Mouse (Mus musculus) liver, embryonic 16.5 days (tissue): ENCODE measurements around the gene Ogg1. TPM values are rescaled to one million over a fixed set of nuclear protein-coding genes. Genes with fewer than 3 reads are reported as not detected.

Experiments
- ATAC-seq: fragments of 200-750 bp; cut with Nextera tagmentation; 2 replicates; pipeline ENCODE4 v1.8.0; 2017; ENCODE audit warnings: low read depth, mild to moderate bottlenecking, moderate number of reproducible peaks, moderate library complexity
- H3K27ac ChIP-seq: fragments of 300-500 bp; sonication (generic); 2 replicates; pipeline ENCODE4 v1.5.1; 2014; ENCODE audit warnings: mild to moderate bottlenecking, low read length
- H3K27me3 ChIP-seq: fragments of 300-500 bp; sonication (generic); 2 replicates; pipeline ENCODE4 v1.6.1; 2014; ENCODE audit warnings: low read depth, low read length, mixed read lengths; ENCODE audit not compliant: control insufficient read depth, insufficient read depth
- H3K36me3 ChIP-seq: fragments of 300-500 bp; sonication (generic); 2 replicates; pipeline ENCODE4 v1.6.1; 2014; ENCODE audit warnings: mild to moderate bottlenecking; ENCODE audit not compliant: control insufficient read depth, insufficient read depth
- H3K4me1 ChIP-seq: fragments of 300-500 bp; sonication (generic); 2 replicates; pipeline ENCODE4 v1.6.1; 2014; ENCODE audit warnings: low read depth, low read length, mixed read lengths; ENCODE audit not compliant: control insufficient read depth
- H3K4me2 ChIP-seq: fragments of 300-500 bp; sonication (generic); 2 replicates; pipeline ENCODE4 v1.6.1; 2014; ENCODE audit warnings: low read depth, low read length, mixed read lengths
- H3K4me3 ChIP-seq: fragments of 300-500 bp; sonication (generic); 2 replicates; pipeline ENCODE4 v1.5.1; 2014; ENCODE audit warnings: low read depth, mild to moderate bottlenecking, low read length
- H3K9ac ChIP-seq: fragments of 300-500 bp; sonication (generic); 2 replicates; pipeline ENCODE4 v1.6.1; 2014; ENCODE audit warnings: low read depth, low read length
- H3K9me3 ChIP-seq: fragments of 300-500 bp; sonication (generic); replicated peaks from 2 replicates; pipeline ENCODE4 v1.6.1; 2016; ENCODE audit warnings: low read length; ENCODE audit not compliant: control insufficient read depth
- WGBS: fragments of 180-500 bp; shearing (Covaris S2); extraction: QIAGEN DNeasy Blood & Tissue Kit; methylation state at CpG from one replicate; pipeline ENCODE4 v1.1.7; 2014; ENCODE audit not compliant: insufficient replicate concordance; 5-methylcytosine and 5-hydroxymethylcytosine counted together
- polyA plus RNA-seq: library from polyadenylated mRNA; unstranded; fragments of >200 nt; fragmentation: Nextera tagmentation; extraction: Ambion mirVana; gene quantifications from 2 replicates; pipeline ENCODE4 v1.2.1, GENCODE M21; 2015

Gene Ogg1
- polyA plus RNA-seq, 1 experiment from 2014 or later: 4.4 TPM

DNA sequence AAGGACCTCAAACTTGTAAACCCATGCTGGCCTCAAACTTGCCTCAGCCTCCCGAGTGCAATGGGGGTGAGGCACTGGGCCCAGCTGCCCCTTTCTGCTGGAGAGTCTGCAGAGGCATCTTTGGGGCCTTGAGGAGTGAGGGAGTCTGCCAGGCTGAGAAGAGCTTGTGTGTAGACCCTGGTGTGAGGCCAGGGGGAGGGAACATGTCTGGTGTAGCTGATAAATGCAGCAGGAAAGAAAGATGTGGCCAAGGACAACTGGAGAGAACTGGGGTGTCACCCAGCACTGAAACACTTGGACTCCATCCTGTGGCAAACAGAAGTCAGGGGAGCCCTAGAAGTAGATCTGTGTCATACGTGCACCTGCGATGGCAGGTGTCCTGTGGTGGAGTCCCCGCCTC lies 46.7 kb downstream of the Ogg1 start:
- Histone ChIP-seq H3K27me3 (no peaks in the 10 kb centered on the region), H3K4me1 (peaks cover 17% of the 10 kb centered on the region), H3K27ac (peak overlapping the region; percentile 38; the same call in 1 of the 2 replicates), H3K36me3 (peaks cover 14% of the 10 kb centered on the region), H3K9me3 (no peaks in the 10 kb centered on the region), H3K4me3 (no peak overlapping the region), H3K9ac (no peak overlapping the region), H3K4me2 (0 out of 2 replicates have a peak overlapping the region, but pooled peaks have one; percentile 3)
- no peak for ATAC-seq
- WGBS: 45% methylated on average over 4 of the region's 4 CpGs

DNA sequence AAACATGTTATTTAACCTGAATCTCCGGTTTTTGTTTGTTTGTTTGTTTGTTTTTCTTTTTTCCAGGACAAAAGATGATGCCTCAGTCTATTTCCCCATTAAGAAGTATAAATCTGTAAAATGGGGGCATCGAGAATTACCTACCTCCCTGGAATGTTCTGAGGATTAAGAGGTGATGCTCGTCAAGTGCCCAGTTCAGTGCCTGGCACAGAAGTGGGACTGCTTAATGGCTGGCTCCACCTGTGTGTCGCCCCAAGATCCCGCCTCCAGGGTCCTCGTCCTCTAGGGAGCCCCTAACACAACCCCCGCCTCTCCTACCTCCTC lies 50.4 kb downstream of the Ogg1 start:
- Histone ChIP-seq H3K4me3 (peak overlapping the region; percentile 78), H3K27me3 (no peaks in the 10 kb centered on the region), H3K9ac (peak overlapping the region; percentile 81), H3K27ac (peak overlapping the region; percentile 97), H3K36me3 (peaks cover 12% of the 10 kb centered on the region), H3K9me3 (no peaks in the 10 kb centered on the region), H3K4me2 (peak overlapping the region; percentile 80), H3K4me1 (peaks cover 35% of the 10 kb centered on the region)
- 5% methylated on average over 7 of the region's 7 CpGs for WGBS
- ATAC-seq: no peak

DNA sequence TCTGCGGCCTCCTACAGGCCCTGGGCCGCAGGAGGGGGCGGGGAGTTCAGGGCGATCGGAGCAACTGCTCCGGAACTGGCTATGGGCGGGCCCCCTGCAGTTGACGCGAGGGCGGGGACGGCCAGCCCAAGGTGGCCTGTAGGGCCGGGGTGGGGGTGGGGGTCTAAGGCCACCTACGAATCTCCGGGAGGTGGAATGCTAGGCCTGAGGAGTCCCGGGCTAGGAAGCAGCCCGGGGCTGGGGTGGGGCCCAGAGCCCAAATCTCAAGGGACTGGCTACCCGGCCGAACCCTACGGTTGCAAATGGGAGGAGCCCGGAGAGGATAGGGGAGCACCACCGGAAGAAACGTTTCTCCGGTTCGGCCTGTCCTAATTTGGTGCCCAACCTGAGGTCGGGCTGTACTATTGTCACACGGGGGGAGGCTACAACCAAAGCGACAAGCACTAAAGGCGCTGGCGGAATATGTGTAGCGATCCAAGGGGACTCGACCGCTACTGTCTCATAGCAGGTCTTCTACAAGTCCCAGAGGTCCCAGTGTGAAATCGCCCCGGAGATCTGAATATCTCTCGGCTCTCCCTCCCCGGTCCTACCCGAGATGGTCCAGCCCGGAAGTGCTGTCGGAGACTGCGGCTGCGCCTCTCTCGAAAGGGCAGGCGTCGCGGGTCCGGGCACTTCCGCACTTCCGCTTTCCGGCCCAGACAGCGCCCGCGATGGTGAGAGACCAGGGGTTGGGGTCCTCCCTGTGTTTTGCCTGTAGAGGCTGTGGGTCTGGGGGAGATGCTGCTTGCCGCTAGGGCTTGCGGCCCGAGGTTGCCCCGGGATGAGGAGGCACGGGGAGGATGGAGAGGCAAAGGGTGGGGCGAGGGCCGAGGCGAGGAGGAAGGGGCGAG lies 51.0 kb downstream of the Ogg1 start, which contains the start of the genes Tada3 and Arpc4:
Tada3 (minus strand) TSS at position 388 of the 890 bp plus-strand sequence.
Arpc4 (plus strand) TSS at position 620 of the 890 bp plus-strand sequence.
- 1% methylated on average over 61 of the region's 61 CpGs for WGBS
- Histone ChIP-seq H3K9me3 (no peaks in the 10 kb centered on the region), H3K9ac (peak within 1 kb of the TSS; percentile 81), H3K4me3 (peak within 1 kb of the TSS; percentile 78), H3K4me1 (peaks cover 35% of the 10 kb centered on the region), H3K4me2 (peak within 1 kb of the TSS; percentile 80), H3K27ac (peak within 1 kb of the TSS; percentile 97), H3K27me3 (no peaks in the 10 kb centered on the region), H3K36me3 (peaks cover 12% of the 10 kb centered on the region)
- peak; percentile 91 for ATAC-seq

DNA sequence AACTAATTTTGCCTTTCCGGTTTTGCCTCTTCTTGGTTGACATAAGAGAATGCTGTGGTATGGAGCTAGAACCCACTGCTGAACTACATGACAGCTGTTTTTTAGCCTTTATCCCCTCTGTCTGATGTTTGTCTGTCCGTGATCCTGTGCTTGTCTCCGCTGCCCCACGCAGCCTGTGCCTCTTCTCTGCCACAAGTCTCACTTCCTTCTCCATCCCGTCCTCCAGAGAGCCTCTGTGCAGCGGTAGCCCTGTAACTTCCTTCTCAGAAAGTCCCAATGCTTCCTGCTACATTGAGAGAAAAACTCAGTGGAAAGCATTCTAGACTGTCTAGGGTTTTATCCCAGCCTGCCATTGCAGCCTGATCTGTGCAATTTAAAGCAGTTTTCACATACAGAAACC lies 52.5 kb downstream of the Ogg1 start:
- peak overlapping the region; percentile 78 for H3K4me3 ChIP-seq
- WGBS: 25% methylated on average over 6 of the region's 6 CpGs
- no peak for ATAC-seq
- peaks cover 23% of the 10 kb centered on the region for H3K36me3 ChIP-seq
- peak overlapping the region; percentile 80 for H3K4me2 ChIP-seq
- peak overlapping the region; percentile 81 for H3K9ac ChIP-seq
- H3K27me3 ChIP-seq: no peaks in the 10 kb centered on the region
- no peaks in the 10 kb centered on the region for H3K9me3 ChIP-seq
- peaks cover 27% of the 10 kb centered on the region for H3K4me1 ChIP-seq
- peak overlapping the region; percentile 6; the same call in 1 of the 2 replicates for H3K27ac ChIP-seq

DNA sequence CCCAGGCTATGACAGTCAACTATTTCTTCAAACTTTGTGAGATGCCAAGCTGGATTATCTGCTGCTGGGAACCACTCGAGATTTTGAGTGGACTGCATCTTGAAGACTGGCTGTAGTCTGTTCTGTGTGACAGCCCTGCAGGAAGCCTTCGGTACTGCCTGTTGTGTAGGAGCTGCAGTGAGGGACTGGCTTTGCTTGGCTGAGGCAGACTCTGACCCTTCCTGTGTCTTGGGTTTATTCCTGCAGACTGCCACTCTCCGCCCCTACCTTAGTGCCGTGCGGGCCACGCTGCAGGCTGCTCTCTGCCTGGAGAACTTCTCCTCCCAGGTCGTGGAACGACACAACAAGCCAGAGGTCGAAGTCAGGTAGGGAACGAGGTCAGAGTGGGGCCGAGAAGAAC lies 53.7 kb downstream of the Ogg1 start:
- Histone ChIP-seq H3K9me3 (no peaks in the 10 kb centered on the region), H3K27me3 (no peaks in the 10 kb centered on the region), H3K9ac (no peak overlapping the region), H3K4me3 (no peak overlapping the region), H3K4me2 (no peak overlapping the region), H3K36me3 (peaks cover 32% of the 10 kb centered on the region), H3K27ac (no peak overlapping the region), H3K4me1 (peaks cover 27% of the 10 kb centered on the region)
- WGBS: 85% methylated on average over 11 of the region's 11 CpGs
- no peak for ATAC-seq

DNA sequence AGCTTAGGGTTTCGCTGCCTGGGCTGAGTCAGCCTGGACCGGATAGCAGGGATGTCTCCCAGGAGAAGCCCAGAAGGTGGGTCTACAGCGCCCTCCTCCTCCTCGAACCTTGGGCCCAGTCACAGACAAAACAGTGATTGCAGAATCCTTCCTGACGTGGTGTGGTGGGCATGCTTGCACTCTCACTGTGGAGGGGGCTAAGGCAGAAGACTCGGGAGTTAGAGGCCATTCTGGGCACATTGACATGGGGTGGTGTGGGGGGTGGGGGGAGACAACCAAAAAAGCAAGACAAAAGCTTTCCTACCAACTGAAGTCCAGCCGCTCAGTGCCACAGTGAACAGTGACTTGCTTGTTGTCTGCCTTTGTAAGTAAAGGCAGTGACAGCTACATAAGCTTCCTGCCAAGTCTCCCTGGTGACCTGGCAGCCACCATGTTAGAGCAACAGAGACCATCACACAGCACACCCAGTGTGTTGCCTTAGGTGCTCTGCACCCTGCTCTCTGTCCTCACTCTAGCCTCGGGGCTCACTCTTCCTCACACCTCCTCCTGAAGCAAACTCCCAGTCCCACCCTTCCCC lies 57.7 kb downstream of the Ogg1 start:
- peaks cover 60% of the 10 kb centered on the region for H3K36me3 ChIP-seq
- H3K9ac ChIP-seq: no peak overlapping the region
- ATAC-seq: no peak
- no peaks in the 10 kb centered on the region for H3K27me3 ChIP-seq
- H3K4me2 ChIP-seq: no peak overlapping the region
- H3K9me3 ChIP-seq: no peaks in the 10 kb centered on the region
- no peak overlapping the region for H3K27ac ChIP-seq
- no peak overlapping the region for H3K4me3 ChIP-seq
- peaks cover 10% of the 10 kb centered on the region for H3K4me1 ChIP-seq
- 81% methylated on average over 8 of the region's 8 CpGs for WGBS

Other genes starting within 250 kb of the Ogg1 start
- gene Setd5, start 249.6 kb upstream of the Ogg1 start, polyA plus RNA-seq: 18.4 and 20.1 TPM in 2 replicates
- 0.11 TPM in 2 replicates for gene Lhfpl4, start 131.6 kb upstream of the Ogg1 start, polyA plus RNA-seq
- 16.4 and 16.8 TPM in 2 replicates for gene Mtmr14, start 89.1 kb upstream of the Ogg1 start, polyA plus RNA-seq
- gene Cpne9, start 44.7 kb upstream of the Ogg1 start, polyA plus RNA-seq: 0.02 TPM in 1 of 2 replicates, not detected in the other
- gene Brpf1, start 19.8 kb upstream of the Ogg1 start, polyA plus RNA-seq: 7.5 and 7.7 TPM in 2 replicates
- gene Camk1, start 17.0 kb downstream of the Ogg1 start, polyA plus RNA-seq: 17.0 and 19.7 TPM in 2 replicates
- gene Tada3, start 50.9 kb downstream of the Ogg1 start, polyA plus RNA-seq: 16.5 and 17.2 TPM in 2 replicates
- gene Arpc4, start 51.1 kb downstream of the Ogg1 start, polyA plus RNA-seq: 178 and 179 TPM in 2 replicates
- 0.90 and 1.3 TPM in 2 replicates for gene Ttll3, start 62.3 kb downstream of the Ogg1 start, polyA plus RNA-seq
- gene Rpusd3, start 92.4 kb downstream of the Ogg1 start, polyA plus RNA-seq: 11.8 and 12.1 TPM in 2 replicates
- 0.14 and 0.40 TPM in 2 replicates for gene Cidec, start 108.8 kb downstream of the Ogg1 start, polyA plus RNA-seq
- 30.1 and 30.9 TPM in 2 replicates for gene Jagn1, start 115.6 kb downstream of the Ogg1 start, polyA plus RNA-seq
- gene Il17re, start 131.5 kb downstream of the Ogg1 start, polyA plus RNA-seq: 0.19 and 0.33 TPM in 2 replicates
- gene Il17rc, start 144.5 kb downstream of the Ogg1 start, polyA plus RNA-seq: 9.5 and 11.9 TPM in 2 replicates
- gene Creld1, start 156.3 kb downstream of the Ogg1 start, polyA plus RNA-seq: 6.9 and 7.3 TPM in 2 replicates
- 0.05 TPM in 1 of 2 replicates, not detected in the other for gene Prrt3, start 175.0 kb downstream of the Ogg1 start, polyA plus RNA-seq
- 40.6 and 42.0 TPM in 2 replicates for gene Emc3, start 204.7 kb downstream of the Ogg1 start, polyA plus RNA-seq
- gene Fancd2, start 204.7 kb downstream of the Ogg1 start, polyA plus RNA-seq: 6.8 and 7.3 TPM in 2 replicates